Mouse (Mus musculus) CH12.LX (cell line): ENCODE results near the gene Nid1. TPM values are rescaled to one million over a fixed set of nuclear protein-coding genes. Genes with fewer than 3 reads are reported as not detected.

Experiments
- DNase-seq: peaks from one replicate; pipeline ENCODE4 v3.0.0-alpha.2; 2013; ENCODE audit errors: extremely low read depth
- H3K27ac ChIP-seq: 2 replicates; pipeline ENCODE4 v1.5.1; 2012; ENCODE audit warnings: low read depth, mild to moderate bottlenecking, control low read depth, moderate library complexity; ENCODE audit not compliant: insufficient read depth
- H3K27me3 ChIP-seq: replicated peaks from 2 replicates; pipeline ENCODE3; 2012; ENCODE audit warnings: inconsistent platforms
- H3K36me3 ChIP-seq, 2 experiments: replicated peaks in 1 of 2; 2 replicates each; pipeline versions ENCODE3 to v1.6.1; 2012; ENCODE audit warnings: inconsistent platforms in 1 of 2, low read length in 1 of 2, mild to moderate bottlenecking in 1 of 2, mixed read lengths in 1 of 2, moderate library complexity in 1 of 2; ENCODE audit not compliant: control insufficient read depth in 1 of 2, insufficient read depth in 1 of 2
- H3K4me1 ChIP-seq, 2 experiments: 2 replicates each; pipeline ENCODE4 v1.6.1; 2012; ENCODE audit warnings: inconsistent platforms in 1 of 2, moderate library complexity in 1 of 2; ENCODE audit not compliant: insufficient read depth in 2 of 2, control insufficient read depth in 1 of 2
- H3K4me2 ChIP-seq: 2 replicates; pipeline ENCODE4 v1.6.1; 2012; ENCODE audit warnings: low read depth, mild to moderate bottlenecking, control low read depth; ENCODE audit not compliant: poor library complexity, insufficient read depth, severe bottlenecking
- H3K4me3 ChIP-seq, 3 experiments: fragments of 150-350 bp in 1 of 3; sonication (generic) in 1 of 3; replicated peaks in 1 of 3; 2 replicates each; pipeline versions ENCODE3 to v1.5.1; 2011 to 2012; ENCODE audit warnings: low read depth in 2 of 3, low read length in 2 of 3, mild to moderate bottlenecking in 2 of 3, moderate library complexity in 2 of 3, control low read depth in 1 of 3, improper control_type of control experiment in 1 of 3, inconsistent platforms in 1 of 3, mixed read lengths in 1 of 3; ENCODE audit not compliant: poor library complexity in 1 of 3
- H3K79me2 ChIP-seq: replicated peaks from 2 replicates; pipeline ENCODE4 v1.6.1; 2012; ENCODE audit warnings: mild to moderate bottlenecking, moderate library complexity; ENCODE audit not compliant: control insufficient read depth, poor library complexity, insufficient read depth, severe bottlenecking; ENCODE audit errors: extremely low read depth
- H3K9ac ChIP-seq: 2 replicates; pipeline ENCODE4 v1.6.1; 2012; ENCODE audit warnings: low read depth, mild to moderate bottlenecking, control low read depth, moderate library complexity; ENCODE audit not compliant: insufficient read depth
- H3K9me3 ChIP-seq: replicated peaks from 2 replicates; pipeline ENCODE3; 2012; ENCODE audit warnings: low read length, inconsistent platforms, mixed read lengths
- CHD2 ChIP-seq: IDR thresholded peaks from 2 replicates; pipeline ENCODE4 v1.6.1; 2011; ENCODE audit warnings: low read length, improper control_type of control experiment
- CTCF ChIP-seq, 2 experiments: IDR thresholded peaks in 1 of 2; conservative IDR thresholded peaks in 1 of 2; 2 replicates each; pipeline ENCODE4 v1.5.1; 2011 to 2012; ENCODE audit warnings: low read depth in 2 of 2, low read length in 2 of 2, improper control_type of control experiment in 1 of 2, inconsistent platforms in 1 of 2, mild to moderate bottlenecking in 1 of 2, moderate library complexity in 1 of 2
- E2F4 ChIP-seq: IDR thresholded peaks from 2 replicates; pipeline ENCODE4 v1.6.1; 2011; ENCODE audit warnings: low read depth, low read length, improper control_type of control experiment; ENCODE audit not compliant: insufficient replicate concordance
- HCFC1 ChIP-seq: IDR thresholded peaks from 2 replicates; pipeline ENCODE4 v1.6.1; 2012; ENCODE audit warnings: low read depth, mild to moderate bottlenecking, inconsistent platforms, low read length, improper control_type of control experiment
- IRF4 ChIP-seq: IDR thresholded peaks from 2 replicates; pipeline ENCODE4 v1.6.1; 2014; ENCODE audit warnings: low read depth, mild to moderate bottlenecking, inconsistent platforms, low read length, improper control_type of control experiment
- KAT2A ChIP-seq: IDR thresholded peaks from 2 replicates; pipeline ENCODE4 v1.6.1; 2012; ENCODE audit warnings: low read length, improper control_type of control experiment, inconsistent platforms; ENCODE audit not compliant: insufficient replicate concordance
- MAZ ChIP-seq: IDR thresholded peaks from 2 replicates; pipeline ENCODE4 v1.6.1; 2012; ENCODE audit warnings: low read depth, mild to moderate bottlenecking, inconsistent platforms, low read length, improper control_type of control experiment, moderate library complexity
- MEF2A ChIP-seq: IDR thresholded peaks from 2 replicates; pipeline ENCODE4 v1.6.1; 2014; ENCODE audit warnings: low read depth, mild to moderate bottlenecking, inconsistent platforms, low read length, improper control_type of control experiment, borderline replicate concordance
- NELFE ChIP-seq: IDR thresholded peaks from 2 replicates; pipeline ENCODE4 v1.6.1; 2011; ENCODE audit warnings: low read depth, low read length, improper control_type of control experiment
- POLR2AphosphoS2 ChIP-seq: IDR thresholded peaks from 2 replicates; pipeline ENCODE4 v1.6.1; 2011; ENCODE audit warnings: low read depth, low read length, improper control_type of control experiment
- RCOR1 ChIP-seq: conservative IDR thresholded peaks from 2 replicates; pipeline ENCODE4 v1.6.1; 2012; ENCODE audit warnings: low read depth, mild to moderate bottlenecking, inconsistent platforms, low read length, improper control_type of control experiment
- SMC3 ChIP-seq: IDR thresholded peaks from 2 replicates; pipeline ENCODE4 v1.6.1; 2011; ENCODE audit warnings: low read depth, low read length, improper control_type of control experiment
- TBP ChIP-seq: conservative IDR thresholded peaks from 2 replicates; pipeline ENCODE4 v1.6.1; 2011; ENCODE audit warnings: low read depth, low read length, improper control_type of control experiment
- UBTF ChIP-seq: IDR thresholded peaks from 2 replicates; pipeline ENCODE4 v1.6.1; 2012; ENCODE audit warnings: low read depth, mild to moderate bottlenecking, inconsistent platforms, low read length, improper control_type of control experiment, moderate library complexity
- USF1 ChIP-seq: IDR thresholded peaks from 2 replicates; pipeline ENCODE4 v1.6.1; 2014; ENCODE audit warnings: low read depth, mild to moderate bottlenecking, inconsistent platforms, low read length, improper control_type of control experiment
- ZKSCAN1 ChIP-seq: IDR thresholded peaks from 2 replicates; pipeline ENCODE4 v1.6.1; 2012; ENCODE audit warnings: low read depth, inconsistent platforms, low read length, improper control_type of control experiment, borderline replicate concordance
- ZMIZ1 ChIP-seq: IDR thresholded peaks from 2 replicates; pipeline ENCODE4 v1.6.1; 2012; ENCODE audit warnings: low read depth, mild to moderate bottlenecking, inconsistent platforms, low read length, improper control_type of control experiment
- dilution Hi-C: fragments of 300-500 bp; cut with MboI; formaldehyde crosslinking; loops from 2 replicates; pipeline ENCODE4 v1.14.3; 2020; ENCODE audit warnings: low sequenced_read_pairs; ENCODE audit not compliant: extremely low pct_unique_long_range_greater_than_20kb, extremely low pct_ligation_motif_present
- in situ Hi-C: fragments of 300-500 bp; cut with MboI; formaldehyde crosslinking; loops from 3 replicates; pipeline ENCODE4 v1.14.3; 2019; ENCODE audit warnings: low sequenced_read_pairs, low pct_ligation_motif_present, low pct_unique_long_range_greater_than_20kb, mixed read lengths
- polyA plus RNA-seq: library from polyadenylated mRNA; unstranded; fragments of >175 nt; gene quantifications from 2 replicates; pipeline ENCODE4 v1.2.1, GENCODE M21; 2012; ENCODE audit warnings: low read depth; ENCODE audit not compliant: insufficient read length
- total RNA-seq, 2 experiments: library from RNA; depleted of rRNA; stranded (reverse); fragments of 300-350 nt in 1 of 2; fragments of >200 nt in 1 of 2; gene quantifications; 2 replicates each; pipeline ENCODE4 v1.2.3; 2012 to 2014

The Nid1 gene
- total and polyA plus RNA-seq, 3 experiments = 0.30 to 0.94 (median 0.38) TPM

DNA sequence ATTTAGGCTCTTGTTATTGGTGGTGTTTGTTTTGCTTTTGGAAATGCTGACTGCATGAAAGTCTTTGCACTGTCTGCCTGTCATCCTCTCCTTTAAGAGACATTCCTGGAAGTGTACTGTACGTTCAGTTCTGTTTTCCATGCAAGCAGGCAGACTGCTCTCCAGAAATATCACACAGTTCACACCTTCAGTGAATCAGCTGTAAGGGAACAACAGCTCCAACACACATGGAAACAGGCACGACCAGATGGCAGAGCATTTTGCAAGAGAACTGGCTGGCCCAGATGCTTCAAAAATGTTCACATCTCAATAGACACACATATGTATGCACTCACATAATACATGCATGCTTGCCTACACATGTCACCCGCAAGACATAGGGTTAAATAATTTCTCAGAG, 109.4 kb downstream of the Nid1 start:
- H3K4me1 ChIP-seq = peaks cover 9 to 25% of the 10 kb centered on the region in 2 experiments
- no peak overlapping the region for H3K9ac ChIP-seq
- in situ Hi-C loops = no loop called here
- no peak for TF ChIP-seq HCFC1
- TF ChIP-seq E2F4 = no peak
- no peak for TF ChIP-seq KAT2A
- no peak for TF ChIP-seq ZMIZ1
- no peak for TF ChIP-seq USF1
- TF ChIP-seq CHD2 = no peak
- TF ChIP-seq CTCF (conservative IDR thresholded peaks at IDR 0.05 in 1 of 2, IDR thresholded peaks at IDR 0.05 in 1 of 2; ENCODE audit: low read depth in 2 of 2, low read length in 2 of 2) = no peak
- TF ChIP-seq NELFE = no peak
- no peak for TF ChIP-seq RCOR1
- no peak for TF ChIP-seq MEF2A
- no peak for TF ChIP-seq UBTF
- no peak for TF ChIP-seq ZKSCAN1
- TF ChIP-seq TBP = no peak
- TF ChIP-seq MAZ = no peak
- TF ChIP-seq, all 38 proteins: peak for 0
- DNase-seq = no peak
- no peaks in the 10 kb centered on the region for H3K36me3 ChIP-seq
- H3K9me3 ChIP-seq = peaks cover 9% of the 10 kb centered on the region
- H3K27me3 ChIP-seq = no peaks in the 10 kb centered on the region
- no peaks in the 10 kb centered on the region for H3K79me2 ChIP-seq
- H3K4me2 ChIP-seq = no peak overlapping the region
- H3K4me3 ChIP-seq = no peak overlapping the region
- H3K27ac ChIP-seq = no peak overlapping the region
- dilution Hi-C loops = no loop called here

DNA sequence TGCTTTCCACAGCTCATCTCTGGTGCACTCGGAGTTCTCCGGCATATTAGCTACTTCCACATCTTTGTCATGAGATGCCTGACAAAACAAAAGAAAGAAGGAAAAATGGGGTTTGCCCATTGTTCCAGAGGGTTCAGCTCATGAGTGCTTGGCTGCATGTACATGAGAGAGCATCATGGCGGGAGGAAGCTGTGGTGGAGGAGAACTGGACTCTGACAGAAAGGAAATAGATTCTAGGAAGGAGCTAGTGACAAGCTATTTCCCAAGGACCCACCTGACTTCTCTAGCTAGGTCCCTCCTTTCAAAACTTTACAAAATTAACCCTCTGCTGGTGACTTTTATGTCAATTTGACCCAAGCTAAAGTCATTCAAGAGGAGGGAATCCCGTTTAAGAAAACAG, 110.5 kb downstream of the Nid1 start:
- no peak for DNase-seq
- Histone ChIP-seq H3K9ac (no peak overlapping the region), H3K79me2 (no peaks in the 10 kb centered on the region), H3K9me3 (peaks cover 8% of the 10 kb centered on the region), H3K4me2 (no peak overlapping the region), H3K4me1 (peaks cover 9 to 30% of the 10 kb centered on the region in 2 experiments), H3K36me3 (no peaks in the 10 kb centered on the region), H3K27ac (no peak overlapping the region), H3K27me3 (no peaks in the 10 kb centered on the region), H3K4me3 (no peak overlapping the region)
- in situ Hi-C loops = no loop called here
- TF ChIP-seq POLR2AphosphoS2 (no peak), IRF4 (no peak), SMC3 (no peak), CTCF (conservative IDR thresholded peaks at IDR 0.05 in 1 of 2, IDR thresholded peaks at IDR 0.05 in 1 of 2; ENCODE audit: low read depth in 2 of 2, low read length in 2 of 2) (no peak)
- dilution Hi-C loops = no loop called here
